Mouse (Mus musculus) kidney, postnatal 0 days (tissue): Measurements from ENCODE around the gene Apela. TPM values are rescaled to one million over a fixed set of nuclear protein-coding genes. Genes with fewer than 3 reads are reported as not detected.

ENCODE experiments used
- ATAC-seq: fragments of 200-750 bp; cut with Nextera tagmentation; replicated peaks from 2 replicates; pipeline ENCODE4 v1.8.0; 2017; ENCODE audit warnings: low read depth, moderate number of reproducible peaks, moderate TSS enrichment, moderate library complexity; ENCODE audit not compliant: low FRiP score
- DNase-seq: peaks from one replicate; pipeline ENCODE4 v3.0.0-alpha.2; 2016; ENCODE audit warnings: low spot score
- H3K27ac ChIP-seq: fragments of 300-500 bp; sonication (generic); 2 replicates; pipeline ENCODE4 v1.5.1; 2014; ENCODE audit warnings: mild to moderate bottlenecking
- H3K27me3 ChIP-seq: fragments of 300-500 bp; sonication (generic); 2 replicates; pipeline ENCODE4 v1.6.1; 2014; ENCODE audit warnings: low read length, mixed read lengths; ENCODE audit not compliant: insufficient read depth
- H3K36me3 ChIP-seq: fragments of 300-500 bp; sonication (generic); 2 replicates; pipeline ENCODE4 v1.6.1; 2014; ENCODE audit warnings: low read length, mixed read lengths; ENCODE audit not compliant: insufficient read depth
- H3K4me1 ChIP-seq: fragments of 300-500 bp; sonication (generic); replicated peaks from 2 replicates; pipeline ENCODE4 v1.6.1; 2014; ENCODE audit warnings: antibody characterized with exemption, low read length, mixed read lengths; ENCODE audit not compliant: insufficient read depth
- H3K4me2 ChIP-seq: fragments of 300-500 bp; sonication (generic); 2 replicates; pipeline ENCODE4 v1.6.1; 2014; ENCODE audit warnings: mild to moderate bottlenecking, low read length, moderate library complexity, mixed read lengths
- H3K4me3 ChIP-seq: fragments of 300-500 bp; sonication (generic); replicated peaks from 2 replicates; pipeline ENCODE4 v1.5.1; 2014; ENCODE audit warnings: low read depth, low read length
- H3K9ac ChIP-seq: fragments of 300-500 bp; sonication (generic); 2 replicates; pipeline ENCODE4 v1.6.1; 2014; ENCODE audit warnings: low read depth, low read length
- H3K9me3 ChIP-seq: fragments of 300-500 bp; sonication (generic); replicated peaks from 2 replicates; pipeline ENCODE4 v1.6.1; 2016; ENCODE audit warnings: low read length, inconsistent platforms, mixed read lengths
- CTCF ChIP-seq: IDR thresholded peaks from 2 replicates; pipeline ENCODE4 v1.5.1; 2016; ENCODE audit warnings: antibody characterized with exemption, low read depth, mild to moderate bottlenecking, moderate library complexity
- WGBS: fragments of 180-500 bp; shearing (Covaris S2); extraction: QIAGEN DNeasy Blood & Tissue Kit; methylation state at CpG from one replicate; pipeline ENCODE4 v1.1.7; 2014; 5-methylcytosine and 5-hydroxymethylcytosine counted together
- polyA plus RNA-seq: library from polyadenylated mRNA; unstranded; fragments of >200 nt; fragmentation: Nextera tagmentation; extraction: Ambion mirVana; gene quantifications from 2 replicates; pipeline ENCODE4 v1.2.1, GENCODE M21; 2015

Apela gene
- polyA plus RNA-seq, 1 experiment from 2014 or later: 28.7 TPM

DNA sequence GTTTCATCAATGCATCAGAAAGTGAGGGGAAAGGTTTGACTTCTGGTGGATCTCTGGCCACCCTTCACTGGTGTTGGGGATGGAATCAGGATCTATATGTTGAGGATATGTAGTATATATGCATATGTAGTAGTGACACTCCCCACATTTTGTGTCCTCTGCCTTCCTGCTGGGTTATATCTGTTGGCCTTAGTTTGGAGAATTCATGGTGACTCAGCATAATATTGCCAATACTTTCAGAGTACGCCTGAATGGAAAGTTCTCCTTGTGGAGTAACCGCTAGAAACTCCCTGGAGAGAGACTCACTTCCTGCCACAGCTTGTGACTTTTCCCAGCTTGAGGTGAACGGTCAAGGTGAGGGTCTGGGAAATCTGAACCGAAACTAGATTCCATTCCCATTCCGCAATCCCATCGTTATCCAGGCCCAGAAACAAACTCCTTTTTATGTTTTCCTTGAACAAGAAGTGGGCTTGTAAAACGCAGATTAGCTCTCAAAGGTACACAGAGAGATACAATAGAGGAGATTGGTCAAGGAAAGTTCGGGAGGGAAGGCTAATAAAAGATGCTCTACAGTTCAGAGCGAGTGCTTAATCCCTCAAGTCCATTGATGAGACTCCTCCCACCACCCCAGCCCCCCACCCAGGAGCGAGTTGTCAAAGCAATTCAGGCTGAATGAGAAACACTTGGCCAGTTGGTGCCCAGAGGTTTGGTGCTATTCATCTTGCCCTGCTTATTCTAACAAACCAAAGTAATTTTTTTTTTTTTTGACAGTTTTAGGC lies 30.7 kb upstream of the Apela start:
- ATAC-seq (no peak), DNase-seq (no peak)
- no peaks in the 10 kb centered on the region for H3K9me3 ChIP-seq
- 29% methylated on average over 10 of the region's 10 CpGs for WGBS
- H3K4me2 ChIP-seq: no peak overlapping the region
- H3K9ac ChIP-seq: no peak overlapping the region
- no peak for TF ChIP-seq CTCF
- H3K27me3 ChIP-seq: no peaks in the 10 kb centered on the region
- H3K36me3 ChIP-seq: no peaks in the 10 kb centered on the region
- H3K27ac ChIP-seq: no peak overlapping the region
- no peaks in the 10 kb centered on the region for H3K4me1 ChIP-seq
- no peak overlapping the region for H3K4me3 ChIP-seq

DNA sequence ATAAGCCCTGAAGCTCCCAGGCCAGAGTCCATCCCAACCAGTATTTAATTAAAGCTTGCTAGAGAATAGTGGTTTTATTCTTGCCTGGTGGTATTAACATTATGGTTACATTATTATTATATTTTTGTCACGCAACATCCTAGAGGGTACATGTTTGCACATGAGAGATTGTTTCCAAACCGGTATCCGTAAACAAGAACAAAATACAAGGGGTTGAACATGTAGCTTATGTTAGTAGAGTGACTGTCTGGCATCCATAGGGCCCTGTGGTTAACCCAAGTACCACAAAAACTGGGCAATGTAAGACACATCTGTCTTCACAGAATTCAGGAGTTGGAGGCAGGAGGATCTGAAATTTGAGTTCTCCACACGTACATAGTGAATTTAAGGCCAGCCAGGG lies 29.9 kb upstream of the Apela start:
- Histone ChIP-seq H3K4me2 (no peak overlapping the region), H3K9me3 (no peaks in the 10 kb centered on the region), H3K4me1 (no peaks in the 10 kb centered on the region), H3K36me3 (no peaks in the 10 kb centered on the region), H3K27ac (no peak overlapping the region), H3K4me3 (no peak overlapping the region), H3K9ac (no peak overlapping the region), H3K27me3 (no peaks in the 10 kb centered on the region)
- DNase-seq: no peak
- WGBS: 95% methylated on average over 4 of the region's 4 CpGs
- no peak for TF ChIP-seq CTCF
- no peak for ATAC-seq

DNA sequence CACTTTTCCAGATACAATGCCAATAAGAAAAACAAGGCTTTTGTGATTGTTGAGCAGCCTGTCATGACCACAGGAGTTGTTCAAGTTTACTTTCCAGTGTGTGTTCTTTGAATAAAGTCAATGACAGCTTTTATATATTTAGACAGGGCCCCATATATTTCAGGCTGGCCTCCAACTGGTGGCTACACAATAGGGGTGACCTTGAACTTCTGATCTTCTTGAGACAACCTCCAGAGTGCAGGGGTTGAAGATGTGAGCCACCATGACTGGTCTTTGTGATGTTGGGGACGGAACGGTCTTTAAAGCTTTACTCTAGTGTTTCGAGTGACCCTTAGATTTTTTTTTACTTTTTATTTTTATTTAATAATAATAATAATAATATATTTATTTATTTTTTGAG lies 28.5 kb upstream of the Apela start:
- DNase-seq: no peak
- Histone ChIP-seq H3K27ac (no peak overlapping the region), H3K4me3 (no peak overlapping the region), H3K9me3 (no peaks in the 10 kb centered on the region), H3K4me2 (no peak overlapping the region), H3K36me3 (no peaks in the 10 kb centered on the region), H3K4me1 (no peaks in the 10 kb centered on the region), H3K27me3 (no peaks in the 10 kb centered on the region), H3K9ac (no peak overlapping the region)
- TF ChIP-seq CTCF: no peak
- ATAC-seq: no peak
- 96% methylated on average over 3 of the region's 3 CpGs for WGBS

DNA sequence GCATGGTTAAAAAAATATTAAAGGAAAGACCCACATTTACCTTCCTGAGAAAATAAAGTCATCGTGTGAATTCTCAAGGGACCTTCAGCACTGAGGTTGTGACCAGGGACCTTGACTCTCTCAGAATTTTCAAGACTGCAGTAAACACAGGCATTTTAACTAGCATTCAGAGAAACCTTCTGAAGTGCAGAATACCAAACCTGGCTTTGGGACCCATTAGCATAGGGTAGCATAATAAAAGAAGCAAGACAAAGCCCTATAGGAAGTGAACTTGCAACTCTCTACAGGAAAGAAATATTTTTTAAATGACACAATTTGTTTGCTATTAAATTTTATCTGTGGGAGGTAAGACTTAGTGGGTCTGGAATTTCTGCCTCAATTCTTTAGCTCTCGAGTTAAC lies 26.9 kb upstream of the Apela start:
- H3K4me3 ChIP-seq: no peak overlapping the region
- DNase-seq (no peak), ATAC-seq (no peak)
- H3K4me1 ChIP-seq: no peaks in the 10 kb centered on the region
- no peak overlapping the region for H3K4me2 ChIP-seq
- no peaks in the 10 kb centered on the region for H3K36me3 ChIP-seq
- TF ChIP-seq CTCF: no peak
- H3K27me3 ChIP-seq: no peaks in the 10 kb centered on the region
- WGBS: 32% methylated on average over 2 of the region's 2 CpGs
- no peaks in the 10 kb centered on the region for H3K9me3 ChIP-seq
- no peak overlapping the region for H3K9ac ChIP-seq
- no peak overlapping the region for H3K27ac ChIP-seq

DNA sequence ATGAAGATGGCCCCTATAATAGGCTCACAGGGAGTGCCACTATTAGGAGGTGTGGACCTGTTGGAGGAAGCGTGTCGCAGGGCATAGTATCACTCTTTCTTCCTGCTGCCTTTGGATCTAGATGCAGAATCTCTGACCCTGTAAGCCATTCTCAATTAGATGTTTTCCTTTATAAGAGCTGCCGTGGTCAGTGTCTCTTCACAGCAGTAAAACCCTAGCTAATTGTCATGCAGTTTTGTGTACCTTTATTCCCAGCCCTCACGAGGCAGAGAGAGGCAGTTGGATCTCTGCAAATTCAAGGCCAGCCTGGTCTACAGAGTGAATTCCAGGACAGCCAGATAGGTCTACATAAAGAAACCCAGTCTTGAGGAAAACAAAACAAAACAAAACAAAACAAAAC lies 25.1 kb upstream of the Apela start:
- no peaks in the 10 kb centered on the region for H3K4me1 ChIP-seq
- no peak overlapping the region for H3K4me2 ChIP-seq
- no peak for TF ChIP-seq CTCF
- ATAC-seq: no peak
- H3K27me3 ChIP-seq: no peaks in the 10 kb centered on the region
- H3K27ac ChIP-seq: no peak overlapping the region
- H3K36me3 ChIP-seq: no peaks in the 10 kb centered on the region
- H3K9me3 ChIP-seq: no peaks in the 10 kb centered on the region
- no peak overlapping the region for H3K9ac ChIP-seq
- 79% methylated on average over 4 of the region's 4 CpGs for WGBS
- no peak for DNase-seq
- H3K4me3 ChIP-seq: no peak overlapping the region

DNA sequence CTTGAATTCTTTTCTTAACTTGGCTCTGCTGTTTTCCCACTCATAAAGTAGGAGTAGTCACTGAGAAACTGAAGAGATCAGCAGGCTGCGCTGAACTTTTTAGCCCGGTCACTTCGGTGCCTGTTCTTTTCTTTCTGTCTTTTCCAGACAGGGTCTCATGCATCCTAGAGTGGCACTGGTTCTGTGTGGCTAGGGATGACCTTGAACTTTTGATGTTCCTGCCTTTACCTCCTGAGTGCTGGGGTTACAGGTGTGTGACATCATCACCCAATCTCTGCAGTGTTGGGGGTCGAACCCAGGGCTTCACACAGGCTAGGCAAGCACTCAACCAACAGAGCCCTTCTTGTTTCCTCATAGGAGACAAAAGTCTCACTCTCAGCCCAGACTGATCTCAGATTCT lies 19.6 kb upstream of the Apela start:
- no peak overlapping the region for H3K9ac ChIP-seq
- 89% methylated on average over 4 of the region's 4 CpGs for WGBS
- no peak overlapping the region for H3K27ac ChIP-seq
- no peaks in the 10 kb centered on the region for H3K4me1 ChIP-seq
- H3K4me3 ChIP-seq: no peak overlapping the region
- H3K27me3 ChIP-seq: no peaks in the 10 kb centered on the region
- H3K9me3 ChIP-seq: no peaks in the 10 kb centered on the region
- no peak overlapping the region for H3K4me2 ChIP-seq
- H3K36me3 ChIP-seq: no peaks in the 10 kb centered on the region
- DNase-seq (no peak), ATAC-seq (no peak)
- no peak for TF ChIP-seq CTCF

GRCm38 (mm10) chr8:65053968-65054367 lies 16.8 kb upstream of the Apela start:
- H3K9ac ChIP-seq: no peak overlapping the region
- TF ChIP-seq CTCF: no peak
- DNase-seq (no peak), ATAC-seq (no peak)
- no peak overlapping the region for H3K4me3 ChIP-seq
- WGBS: 25% methylated on average over 5 of the region's 5 CpGs
- H3K4me1 ChIP-seq: no peaks in the 10 kb centered on the region
- no peaks in the 10 kb centered on the region for H3K36me3 ChIP-seq
- no peaks in the 10 kb centered on the region for H3K27me3 ChIP-seq
- H3K27ac ChIP-seq: no peak overlapping the region
- no peaks in the 10 kb centered on the region for H3K9me3 ChIP-seq
- no peak overlapping the region for H3K4me2 ChIP-seq
